Mouse (Mus musculus): ENCODE measurements around the gene 1110065P20Rik.

The 1110065P20Rik gene

DNA sequence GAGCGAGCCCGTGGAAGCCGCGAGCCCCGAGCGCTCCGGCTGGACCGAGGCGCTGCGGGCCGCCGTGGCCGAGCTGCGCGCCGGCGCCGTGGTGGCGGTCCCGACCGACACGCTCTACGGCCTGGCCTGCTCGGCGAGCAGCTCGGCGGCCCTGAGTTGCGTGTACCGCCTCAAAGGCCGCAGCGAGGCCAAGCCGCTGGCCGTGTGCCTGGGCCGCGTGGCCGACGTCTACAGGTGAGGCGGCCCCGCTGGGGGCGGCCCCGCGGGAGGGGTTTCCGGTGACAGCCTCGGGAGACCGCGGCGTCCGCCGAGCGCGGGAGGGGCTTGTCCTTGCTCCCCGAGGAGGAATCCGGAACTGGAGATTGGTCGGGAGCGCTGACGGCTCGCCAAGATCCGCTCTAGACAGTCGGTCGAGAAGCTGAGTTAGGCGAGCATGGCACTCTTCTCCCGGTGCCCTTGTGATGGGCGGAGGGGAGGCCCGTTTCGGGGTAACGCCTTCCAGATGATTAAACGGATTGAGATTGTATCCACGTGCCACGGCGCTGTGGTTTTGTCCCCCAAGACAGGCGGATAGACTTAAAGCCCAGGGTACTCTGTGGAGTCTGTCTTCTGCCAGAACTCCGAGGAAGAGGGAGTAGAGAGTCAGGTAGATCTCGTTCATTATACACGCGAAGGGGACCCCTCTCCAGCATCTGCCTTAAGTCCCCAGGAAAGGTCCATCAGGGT is at the start of gene 1110065P20Rik:
TSS of gene 1110065P20Rik (minus strand) at position 264 of the 726 bp plus-strand sequence.
- in situ Hi-C loops (cut with MboI) = no loop called here

DNA sequence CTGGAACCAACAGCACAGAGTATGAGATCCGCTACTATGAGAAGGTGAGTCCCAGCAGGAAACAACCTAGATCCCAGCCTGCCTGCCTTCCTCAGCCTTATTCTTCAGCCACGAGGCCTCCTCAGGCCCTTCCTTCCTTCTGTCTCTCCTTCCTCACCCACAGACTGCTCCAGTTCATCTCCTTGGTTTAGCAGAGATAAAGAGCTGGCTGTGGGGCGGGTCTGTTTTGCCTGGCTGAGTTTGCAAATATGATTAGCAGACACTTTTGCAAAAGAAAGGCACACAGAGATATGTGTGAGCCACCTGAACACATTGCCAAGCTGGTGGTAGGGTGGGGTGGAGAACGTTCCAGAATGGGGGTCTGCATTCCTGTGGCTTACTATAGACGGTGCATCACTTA is 48.9 kb upstream of the 1110065P20Rik start:
- in situ Hi-C loops (cut with MboI) = no loop called here

GRCm38 (mm10) chr4:124898428-124898827 is 47.4 kb upstream of the 1110065P20Rik start:
- in situ Hi-C loops (cut with MboI) = no loop called here

GRCm38 (mm10) chr4:124894508-124895428 is 43.8 kb upstream of the 1110065P20Rik start:
- in situ Hi-C loops (cut with MboI) = no loop called here

- in situ Hi-C loops (cut with MboI) = no loop called here
Observed at GRCm38 (mm10) chr4:124893769-124894168, 42.8 kb upstream of the 1110065P20Rik start.

- in situ Hi-C loops (cut with MboI) = no loop called here
Observed at GRCm38 (mm10) chr4:124890831-124891230, 39.8 kb upstream of the 1110065P20Rik start.

DNA sequence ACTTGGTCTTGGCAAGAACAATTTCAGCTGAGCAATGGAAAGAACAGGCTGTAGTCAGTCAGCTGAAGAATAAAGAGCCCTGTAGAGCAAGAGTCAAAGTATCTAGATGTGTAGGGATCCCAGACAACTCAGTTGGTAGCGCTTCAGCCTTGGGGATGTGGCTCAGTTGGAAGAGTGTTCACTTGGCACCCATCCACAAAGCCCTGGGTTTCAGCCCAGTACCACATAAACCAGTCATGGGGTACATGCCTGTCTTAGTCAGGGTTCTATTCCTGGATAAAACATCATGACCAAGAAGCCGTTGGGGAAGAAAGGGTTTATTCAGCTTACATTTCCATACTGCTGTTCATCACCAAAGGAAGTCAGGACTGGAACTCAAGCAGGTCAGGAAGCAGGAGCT is 38.9 kb upstream of the 1110065P20Rik start:
- in situ Hi-C loops (cut with MboI) = no loop called here

DNA sequence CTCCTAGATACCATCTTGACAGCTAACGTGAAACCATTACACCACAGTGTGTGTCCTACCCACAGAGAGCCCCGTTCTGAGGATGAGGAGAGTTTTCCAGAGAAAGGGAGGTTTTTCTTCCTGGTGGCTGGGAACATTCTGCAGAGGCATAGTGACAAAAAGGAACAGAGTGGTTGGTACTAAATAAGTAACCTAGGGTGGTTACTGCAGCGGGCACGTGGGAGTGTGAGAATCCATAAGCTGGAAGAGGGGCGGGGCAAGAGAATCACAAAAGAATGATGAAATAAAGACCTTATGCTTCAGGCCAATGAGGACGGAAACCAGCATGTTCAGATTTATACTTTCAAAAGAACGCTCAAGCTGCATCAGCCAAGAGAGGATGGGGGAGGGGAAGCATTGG is 37.7 kb upstream of the 1110065P20Rik start:
- in situ Hi-C loops (cut with MboI) = no loop called here

- in situ Hi-C loops (cut with MboI) = no loop called here
Observed at GRCm38 (mm10) chr4:124882151-124882729, 31.2 kb upstream of the 1110065P20Rik start.

GRCm38 (mm10) chr4:124881341-124881908 is 30.4 kb upstream of the 1110065P20Rik start:
- in situ Hi-C loops (cut with MboI) = no loop called here

- in situ Hi-C loops (cut with MboI) = no loop called here
Observed at GRCm38 (mm10) chr4:124880599-124880998, 29.6 kb upstream of the 1110065P20Rik start, which contains the start of gene Epha10. Gene Epha10, plus strand, starts transcription at chr4:124880899.

- in situ Hi-C loops (cut with MboI) = no loop called here
Observed at GRCm38 (mm10) chr4:124872719-124873118, 21.7 kb upstream of the 1110065P20Rik start.

GRCm38 (mm10) chr4:124861283-124862188 is 10.5 kb upstream of the 1110065P20Rik start, which contains the start of gene Maneal:
Gene Maneal, minus strand, starts transcription at chr4:124862171.
- in situ Hi-C loops (cut with MboI) = no loop called here

DNA sequence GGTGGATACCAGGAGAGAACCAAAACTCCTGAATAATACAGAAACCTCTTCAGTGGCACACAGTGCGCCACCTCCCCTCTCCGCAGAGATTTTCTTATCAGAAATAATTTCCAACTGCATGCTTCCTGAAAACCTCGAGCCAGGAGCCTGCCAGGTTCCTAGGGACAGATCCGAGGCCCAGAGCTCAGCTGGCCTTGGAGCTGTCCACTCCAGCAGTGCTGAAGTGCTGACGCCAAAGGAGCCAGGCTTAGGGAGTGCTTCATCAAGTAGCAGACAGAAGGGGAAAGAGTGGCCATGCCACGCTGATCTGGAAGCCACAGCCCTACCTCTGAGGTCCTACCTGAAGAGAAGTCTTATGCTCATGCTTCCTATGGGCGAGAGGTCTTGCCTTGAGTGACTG is 9.4 kb upstream of the 1110065P20Rik start:
- in situ Hi-C loops (cut with MboI) = no loop called here

- in situ Hi-C loops (cut with MboI) = no loop called here
Observed at GRCm38 (mm10) chr4:124858370-124858769, 7.4 kb upstream of the 1110065P20Rik start.

- in situ Hi-C loops (cut with MboI) = no loop called here
Observed at GRCm38 (mm10) chr4:124856294-124856693, 5.3 kb upstream of the 1110065P20Rik start.

DNA sequence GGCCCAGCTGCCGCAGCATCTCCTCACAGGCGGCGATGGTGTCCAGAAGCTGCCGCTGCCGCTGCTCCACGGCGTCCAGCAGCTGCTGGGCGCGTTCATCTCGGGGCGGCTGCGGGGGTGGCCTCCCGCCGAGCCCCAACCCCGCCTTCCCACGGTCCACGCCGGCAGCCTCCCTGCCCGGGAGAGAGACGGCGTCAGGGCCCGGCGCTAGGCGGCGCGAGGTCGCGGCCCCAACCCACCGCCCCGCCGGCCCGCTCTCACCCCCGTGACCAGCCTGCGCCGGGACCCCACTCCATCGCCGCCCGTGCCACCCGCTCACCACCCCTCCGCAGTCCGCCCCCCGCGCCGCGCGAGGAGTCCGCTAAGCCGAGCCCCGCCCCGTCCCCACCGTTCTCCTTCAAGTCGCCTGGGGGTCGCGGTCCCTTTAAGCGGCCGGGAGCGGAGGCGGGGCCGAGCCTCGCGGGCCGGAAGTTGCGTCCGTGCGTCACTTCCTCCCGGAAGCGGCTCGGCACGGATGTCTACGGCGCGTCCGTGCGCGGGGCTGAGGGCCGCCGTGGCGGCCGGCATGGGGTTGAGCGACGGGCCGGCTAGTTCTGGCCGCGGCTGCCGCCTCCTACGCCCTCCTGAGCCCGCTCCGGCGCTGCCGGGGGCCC is 609 bp downstream of the 1110065P20Rik start, which contains the start of gene Yrdc:
TSS of gene Yrdc (plus strand) at position 419 of the 653 bp plus-strand sequence.
- in situ Hi-C loops (cut with MboI) = no loop called here

DNA sequence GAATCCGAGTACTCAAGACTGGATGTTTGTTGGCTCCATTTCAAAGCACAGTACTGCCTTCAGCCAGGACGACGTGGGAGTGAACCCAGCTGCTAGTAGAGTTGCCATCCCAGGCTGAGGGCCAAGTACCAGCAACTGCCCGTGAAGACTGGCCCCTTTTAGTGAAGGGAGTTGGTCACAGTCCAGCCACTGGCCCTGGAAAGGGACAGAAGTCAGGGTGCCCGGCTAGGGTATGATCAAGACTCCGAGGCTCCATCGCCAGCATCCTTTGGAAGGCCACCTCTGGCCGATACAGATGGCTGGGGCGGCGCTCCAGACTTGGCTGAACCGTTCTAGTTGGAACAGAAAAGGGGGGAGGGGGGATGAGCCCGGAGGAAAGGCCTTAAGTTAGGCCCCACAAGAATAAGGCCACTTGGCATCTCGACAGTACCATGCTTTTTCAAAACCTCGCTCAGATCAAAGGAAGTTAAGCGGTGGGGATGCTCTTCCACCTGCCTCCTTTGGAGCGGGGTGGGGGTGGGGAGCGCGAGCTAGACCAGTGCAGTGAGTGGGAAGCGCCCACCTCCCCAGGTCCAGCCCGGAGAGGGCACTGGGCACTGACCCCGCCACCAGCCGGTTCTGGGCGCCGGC is 1.2 kb downstream of the 1110065P20Rik start:
- in situ Hi-C loops (cut with MboI) = no loop called here

- in situ Hi-C loops (cut with MboI) = no loop called here
Observed at GRCm38 (mm10) chr4:124847573-124847972, 3.4 kb downstream of the 1110065P20Rik start.

GRCm38 (mm10) chr4:124843493-124843892 is 7.5 kb downstream of the 1110065P20Rik start:
- in situ Hi-C loops (cut with MboI) = no loop called here

Measured in mature B cell (primary cell).